Mouse (Mus musculus) liver, embryonic 15.5 days (tissue): ENCODE measurements around the gene Oas1h. TPM values are rescaled to one million over a fixed set of nuclear protein-coding genes. Genes with fewer than 3 reads are reported as not detected.
"Not testable (repeated sequence)": the region's sequence is repeated elsewhere in the genome, so short reads cannot be mapped to it uniquely, and the experiment has no call there.

ENCODE experiments used
- ATAC-seq: fragments of 200-750 bp; cut with Nextera tagmentation; 2 replicates; pipeline ENCODE4 v1.8.0; 2017; ENCODE audit warnings: moderate number of reproducible peaks, mild to moderate bottlenecking, moderate library complexity; ENCODE audit not compliant: insufficient read depth
- H3K27ac ChIP-seq: fragments of 300-500 bp; sonication (generic); replicated peaks from 2 replicates; pipeline ENCODE4 v1.5.1; 2015; ENCODE audit warnings: mild to moderate bottlenecking, inconsistent platforms
- H3K27me3 ChIP-seq: fragments of 300-500 bp; sonication (generic); 2 replicates; pipeline ENCODE4 v1.6.1; 2015; ENCODE audit warnings: mild to moderate bottlenecking, inconsistent platforms
- H3K36me3 ChIP-seq: fragments of 300-500 bp; sonication (generic); replicated peaks from 2 replicates; pipeline ENCODE4 v1.6.1; 2015; ENCODE audit warnings: moderate library complexity, mild to moderate bottlenecking, inconsistent platforms
- H3K4me1 ChIP-seq: fragments of 300-500 bp; sonication (generic); replicated peaks from 2 replicates; pipeline ENCODE4 v1.6.1; 2015; ENCODE audit warnings: inconsistent platforms
- H3K4me2 ChIP-seq: fragments of 300-500 bp; sonication (generic); 2 replicates; pipeline ENCODE4 v1.6.1; 2015; ENCODE audit warnings: moderate library complexity, mild to moderate bottlenecking, inconsistent platforms
- H3K4me3 ChIP-seq: fragments of 300-500 bp; sonication (generic); replicated peaks from 2 replicates; pipeline ENCODE4 v1.5.1; 2015; ENCODE audit warnings: mild to moderate bottlenecking, inconsistent platforms
- H3K9ac ChIP-seq: fragments of 300-500 bp; sonication (generic); 2 replicates; pipeline ENCODE4 v1.6.1; 2015; ENCODE audit warnings: moderate library complexity, mild to moderate bottlenecking, inconsistent platforms
- H3K9me3 ChIP-seq: fragments of 300-500 bp; sonication (generic); replicated peaks from 2 replicates; pipeline ENCODE4 v1.6.1; 2016; ENCODE audit warnings: inconsistent platforms
- WGBS: fragments of 180-500 bp; shearing (Covaris S2); methylation state at CpG from one replicate; pipeline ENCODE4 v1.1.7; 2015; ENCODE audit warnings: mixed read lengths; ENCODE audit not compliant: insufficient replicate concordance; 5-methylcytosine and 5-hydroxymethylcytosine counted together
- polyA plus RNA-seq: library from polyadenylated mRNA; unstranded; fragments of >200 nt; fragmentation: Nextera tagmentation; extraction: Ambion mirVana; gene quantifications from 2 replicates; pipeline ENCODE4 v1.2.1, GENCODE M21; 2015

Oas1h gene
- polyA plus RNA-seq, 1 experiment from 2014 or later = not detected

- 23% methylated on average over 6 of the region's 6 CpGs for WGBS
- Histone ChIP-seq H3K4me1 (no peaks in the 10 kb centered on the region), H3K27ac (no peak overlapping the region), H3K4me2 (no peak overlapping the region), H3K9ac (no peak overlapping the region), H3K36me3 (no peaks in the 10 kb centered on the region), H3K4me3 (no peak overlapping the region), H3K9me3 (no peaks in the 10 kb centered on the region), H3K27me3 (no peaks in the 10 kb centered on the region)
- ATAC-seq = no peak
These were observed 26.6 kb downstream of the Oas1h start for GRCm38 (mm10) chr5:120887831-120888230.

GRCm38 (mm10) chr5:120888294-120888815, 27.1 kb downstream of the Oas1h start:
- not testable (repeated sequence) for H3K4me2 ChIP-seq, H3K4me3 ChIP-seq, ATAC-seq, H3K27me3 ChIP-seq, H3K27ac ChIP-seq, H3K9me3 ChIP-seq, H3K9ac ChIP-seq, H3K36me3 ChIP-seq, H3K4me1 ChIP-seq
- 40% methylated on average over 4 of the region's 4 CpGs for WGBS

GRCm38 (mm10) chr5:120890026-120890425, 28.8 kb downstream of the Oas1h start:
- no peak for ATAC-seq
- 70% methylated on average over 2 of the region's 2 CpGs for WGBS

GRCm38 (mm10) chr5:120890991-120891390, 29.8 kb downstream of the Oas1h start:
- 22% methylated on average over 3 of the region's 3 CpGs for WGBS
- Histone ChIP-seq H3K9me3 (no peaks in the 10 kb centered on the region), H3K27me3 (no peaks in the 10 kb centered on the region), H3K27ac (no peak overlapping the region), H3K4me3 (no peak overlapping the region), H3K9ac (no peak overlapping the region), H3K4me2 (no peak overlapping the region), H3K4me1 (no peaks in the 10 kb centered on the region), H3K36me3 (no peaks in the 10 kb centered on the region)
- ATAC-seq = no peak

More at GRCm38 (mm10) chr5:120890026-120890425, 28.8 kb downstream of the Oas1h start:
- no peak overlapping the region for H3K9ac ChIP-seq
- H3K4me1 ChIP-seq = no peaks in the 10 kb centered on the region
- H3K36me3 ChIP-seq = no peaks in the 10 kb centered on the region
- H3K27me3 ChIP-seq = no peaks in the 10 kb centered on the region
- no peak overlapping the region for H3K27ac ChIP-seq
- no peaks in the 10 kb centered on the region for H3K9me3 ChIP-seq
- no peak overlapping the region for H3K4me3 ChIP-seq
- no peak overlapping the region for H3K4me2 ChIP-seq

GRCm38 (mm10) chr5:120891566-120892242, 30.5 kb downstream of the Oas1h start:
- H3K36me3 ChIP-seq, H3K27me3 ChIP-seq, H3K4me2 ChIP-seq, H3K4me1 ChIP-seq, H3K27ac ChIP-seq, H3K4me3 ChIP-seq, H3K9ac ChIP-seq, H3K9me3 ChIP-seq, ATAC-seq: not testable (repeated sequence)
- 41% methylated on average over 2 of the region's 2 CpGs for WGBS

GRCm38 (mm10) chr5:120892243-120892660, 31.0 kb downstream of the Oas1h start:
- Histone ChIP-seq H3K9ac (no peak overlapping the region), H3K27me3 (no peaks in the 10 kb centered on the region), H3K9me3 (no peaks in the 10 kb centered on the region), H3K4me3 (no peak overlapping the region), H3K27ac (no peak overlapping the region), H3K36me3 (no peaks in the 10 kb centered on the region), H3K4me1 (no peaks in the 10 kb centered on the region), H3K4me2 (no peak overlapping the region)
- ATAC-seq = no peak
- WGBS = 51% methylated on average over 2 of the region's 2 CpGs

- H3K27ac ChIP-seq, H3K27me3 ChIP-seq, H3K4me3 ChIP-seq, ATAC-seq, H3K36me3 ChIP-seq, H3K9me3 ChIP-seq, H3K4me2 ChIP-seq, H3K9ac ChIP-seq, H3K4me1 ChIP-seq: not testable (repeated sequence)
- 70% methylated on average over 4 of the region's 4 CpGs for WGBS
These were observed 32.6 kb downstream of the Oas1h start for GRCm38 (mm10) chr5:120893866-120894265.

- H3K36me3 ChIP-seq, ATAC-seq, H3K27me3 ChIP-seq, H3K27ac ChIP-seq, H3K4me2 ChIP-seq, H3K4me3 ChIP-seq, H3K9me3 ChIP-seq, H3K9ac ChIP-seq, H3K4me1 ChIP-seq: not testable (repeated sequence)
- 46% methylated on average over 2 of the region's 2 CpGs for WGBS
These were observed 33.5 kb downstream of the Oas1h start for GRCm38 (mm10) chr5:120894692-120895091.

GRCm38 (mm10) chr5:120895231-120895900, 34.1 kb downstream of the Oas1h start:
- H3K4me2 ChIP-seq = no peak overlapping the region

GRCm38 (mm10) chr5:120898307-120898706, 37.1 kb downstream of the Oas1h start:
- no peaks in the 10 kb centered on the region for H3K27me3 ChIP-seq
- no peak for ATAC-seq
- H3K4me2 ChIP-seq = no peak overlapping the region
- H3K4me3 ChIP-seq = no peak overlapping the region
- no peak overlapping the region for H3K27ac ChIP-seq
- no peaks in the 10 kb centered on the region for H3K36me3 ChIP-seq
- no peak overlapping the region for H3K9ac ChIP-seq
- WGBS = 73% methylated on average over 6 of the region's 6 CpGs
- no peaks in the 10 kb centered on the region for H3K9me3 ChIP-seq
- no peaks in the 10 kb centered on the region for H3K4me1 ChIP-seq

More at GRCm38 (mm10) chr5:120895231-120895900, 34.1 kb downstream of the Oas1h start:
- ATAC-seq = no peak
- no peak overlapping the region for H3K27ac ChIP-seq
- H3K9me3 ChIP-seq = no peaks in the 10 kb centered on the region
- WGBS = 69% methylated on average over 11 of the region's 11 CpGs
- no peak overlapping the region for H3K9ac ChIP-seq
- no peaks in the 10 kb centered on the region for H3K27me3 ChIP-seq
- no peaks in the 10 kb centered on the region for H3K4me1 ChIP-seq
- H3K4me3 ChIP-seq = no peak overlapping the region
- no peaks in the 10 kb centered on the region for H3K36me3 ChIP-seq

- no peaks in the 10 kb centered on the region for H3K27me3 ChIP-seq
- H3K9me3 ChIP-seq = no peaks in the 10 kb centered on the region
- no peak for ATAC-seq
- H3K4me1 ChIP-seq = no peaks in the 10 kb centered on the region
- H3K4me3 ChIP-seq = no peak overlapping the region
- H3K36me3 ChIP-seq = no peaks in the 10 kb centered on the region
- no peak overlapping the region for H3K27ac ChIP-seq
- no peak overlapping the region for H3K9ac ChIP-seq
- no peak overlapping the region for H3K4me2 ChIP-seq
These were observed 37.5 kb downstream of the Oas1h start for GRCm38 (mm10) chr5:120898726-120899125.
